23 mouse cellular contexts compared by ENCODE assay signal in the genomic region with DNA sequence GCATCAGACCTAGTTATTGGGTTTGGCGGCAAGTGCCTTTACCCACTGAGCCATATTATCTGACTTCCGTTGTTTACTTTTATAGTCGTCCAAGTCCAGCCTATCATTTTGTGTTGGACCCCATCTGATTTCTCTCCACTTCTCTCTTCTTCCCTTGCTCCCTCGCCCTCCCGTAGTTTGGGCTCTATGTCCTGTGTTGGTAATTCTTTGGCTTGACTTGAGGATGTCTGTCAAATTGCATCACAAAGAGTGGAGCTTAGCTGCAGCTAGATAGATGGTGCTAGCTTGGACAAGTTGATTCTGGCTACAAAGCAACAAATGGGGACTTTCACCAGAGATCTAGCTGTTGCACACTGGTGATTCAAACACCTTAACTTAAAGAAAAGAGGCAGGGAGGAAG.
DNase-seq lines count a peak whose midpoint lies in the region; ATAC-seq lines count a peak whose summit lies in the region.
"Had no signal": no experiment of that assay in that cellular context is flagged by ENCODE, and none has a peak within 500 bp of the region (broad histone marks: within the 10 kb centered on the region; RNA-seq: fewer than 3 reads in every experiment).

No protein-coding gene starts in this region.

- H3K9ac ChIP-seq in midbrain, embryonic 11.5 days (ENCODE audit: low read length): no peak overlapping the region
- no peak overlapping the region for H3K9ac ChIP-seq in midbrain, embryonic 13.5 days (replicated peaks)
- H3K9ac ChIP-seq: embryonic facial prominence, embryonic 13.5 days; embryonic facial prominence, embryonic 15.5 days; forebrain, embryonic 12.5 days had no signal

- DNase-seq in midbrain, embryonic 11.5 days (ENCODE audit: low spot score, missing footprints): peak; percentile 54
- peak; percentile 62 for DNase-seq in ES-CJ7 (ENCODE audit: low read depth, low spot score)
- DNase-seq in ZHBTc4 (ENCODE audit: low read depth, low spot score): peak; percentile 54
- DNase-seq in gastrocnemius, adult 8-10 months (ENCODE audit: low spot score in 2 of 2): no peak
- DNase-seq: adrenal gland, adult 2 months; adrenal gland, postnatal 10 days; adrenal gland, postnatal 25 days; cerebellum, adult 11 months; cerebellum, adult 18-20 months; cerebellum, adult 8-10 months; cerebellum, adult 9-11 months; cerebellum, postnatal 14 days; cerebellum, postnatal 36 days; embryo, embryonic 11 days had no signal

- H3K27me3 ChIP-seq in midbrain, embryonic 11.5 days (ENCODE audit: control insufficient read depth, insufficient read depth, low read length): no peaks in the 10 kb centered on the region
- peaks cover 57% of the 10 kb centered on the region for H3K27me3 ChIP-seq in midbrain, embryonic 13.5 days
- H3K27me3 ChIP-seq: embryonic facial prominence, embryonic 15.5 days had no signal

- 93% methylated on average over 5 of the region's 5 CpGs for WGBS in midbrain, embryonic 11.5 days
- WGBS in midbrain, embryonic 13.5 days: 86% methylated on average over 5 of the region's 5 CpGs

- no peak overlapping the region for H3K4me2 ChIP-seq in midbrain, embryonic 11.5 days
- H3K4me2 ChIP-seq in midbrain, embryonic 13.5 days (replicated peaks): no peak overlapping the region
- H3K4me2 ChIP-seq: embryonic facial prominence, embryonic 13.5 days; embryonic facial prominence, embryonic 15.5 days; forebrain, embryonic 12.5 days had no signal

- ATAC-seq in midbrain, embryonic 11.5 days (ENCODE audit: low FRiP score): no peak
- no peak for ATAC-seq in midbrain, embryonic 13.5 days
- ATAC-seq in megakaryocyte-erythroid progenitor cell, adult 5-6 weeks (replicated peaks; ENCODE audit: low FRiP score, low TSS enrichment, poor library complexity, severe bottlenecking): no peak
- ATAC-seq: forebrain, embryonic 14.5 days; forebrain, embryonic 16.5 days had no signal

- H3K9me3 ChIP-seq in midbrain, embryonic 11.5 days (ENCODE audit: control insufficient read depth, low read length): no peaks in the 10 kb centered on the region
- H3K9me3 ChIP-seq in midbrain, embryonic 13.5 days: no peaks in the 10 kb centered on the region
- H3K9me3 ChIP-seq: embryonic facial prominence, embryonic 13.5 days; embryonic facial prominence, embryonic 15.5 days; forebrain, embryonic 10.5 days; forebrain, embryonic 12.5 days had no signal

- no peak overlapping the region for H3K4me3 ChIP-seq in midbrain, embryonic 11.5 days (ENCODE audit: low read depth, low read length)
- H3K4me3 ChIP-seq in midbrain, embryonic 13.5 days (replicated peaks): no peak overlapping the region
- H3K4me3 ChIP-seq: embryonic facial prominence, embryonic 13.5 days; embryonic facial prominence, embryonic 15.5 days; erythroblast, embryonic 14.5 days; forebrain, embryonic 10.5 days; forebrain, embryonic 12.5 days had no signal

- H3K4me1 ChIP-seq in midbrain, embryonic 11.5 days (ENCODE audit: control insufficient read depth, insufficient read depth, low read length): peaks cover under 1% of the 10 kb centered on the region; the same call in 1 of the 2 replicates
- H3K4me1 ChIP-seq in midbrain, embryonic 13.5 days (replicated peaks): 0 out of 2 replicates have a peak, but pooled peaks cover 2% of the 10 kb centered on the region
- H3K4me1 ChIP-seq: embryonic facial prominence, embryonic 15.5 days had no signal

- no peak overlapping the region for H3K27ac ChIP-seq in midbrain, embryonic 11.5 days (ENCODE audit: low read depth, low read length)
- no peak overlapping the region for H3K27ac ChIP-seq in midbrain, embryonic 13.5 days
- H3K27ac ChIP-seq: embryonic facial prominence, embryonic 13.5 days; embryonic facial prominence, embryonic 15.5 days; forebrain, embryonic 10.5 days; forebrain, embryonic 12.5 days had no signal

- H3K36me3 ChIP-seq in midbrain, embryonic 11.5 days (ENCODE audit: control insufficient read depth, insufficient read depth, low read length): no peaks in the 10 kb centered on the region
- H3K36me3 ChIP-seq in midbrain, embryonic 13.5 days: no peaks in the 10 kb centered on the region
- H3K36me3 ChIP-seq: embryonic facial prominence, embryonic 13.5 days; embryonic facial prominence, embryonic 15.5 days; forebrain, embryonic 10.5 days; forebrain, embryonic 12.5 days had no signal

Comparison
In these comparisons a context has a peak if more than half of its experiments do, and no peak if none do; other contexts are left out.
1. DNase-seq: peak in midbrain, embryonic 11.5 days (single experiment), ES-CJ7 (single experiment) and ZHBTc4 (single experiment); none in gastrocnemius, adult 8-10 months (0 of 2).